Mouse (Mus musculus) ovary, adult 10 weeks (tissue): Measurements from ENCODE around the gene Nexn. TPM values are rescaled to one million over a fixed set of nuclear protein-coding genes. Genes with fewer than 3 reads are reported as not detected.

ENCODE experiments used
- polyA plus RNA-seq: library from polyadenylated mRNA; stranded (reverse); fragments of 350-450 nt; fragmentation: Illumina TruSeq; extraction: RNeasy Lipid Tissue Mini Kit (QIAGEN cat#74804); gene quantifications from one replicate; pipeline ENCODE4 v1.2.3, GENCODE M21; 2014

The Nexn gene
- 309 TPM for polyA plus RNA-seq

GRCm38 (mm10) chr3:152266036-152266421, at the start of gene Nexn:
Gene Nexn, minus strand, starts transcription at chr3:152266350.

GRCm38 (mm10) chr3:152209967-152210634, 56.0 kb downstream of the Nexn start, which contains the start of the genes Dnajb4 and Fubp1:
Gene Dnajb4, minus strand, starts transcription at chr3:152210302.
Gene Fubp1, plus strand, starts transcription at chr3:152210422.

Other genes with a start within 250 kb of the Nexn start
- gene Gipc2, start 100.1 kb downstream of the Nexn start, polyA plus RNA-seq, result 4.9 TPM
- 194 TPM for gene Dnajb4, start 56.0 kb downstream of the Nexn start, polyA plus RNA-seq
- 262 TPM for gene Fubp1, start 55.9 kb downstream of the Nexn start, polyA plus RNA-seq
- gene Miga1, start 74.1 kb upstream of the Nexn start, polyA plus RNA-seq, result 36.9 TPM
- 129 TPM for gene Usp33, start 80.1 kb upstream of the Nexn start, polyA plus RNA-seq
- 96.5 TPM for gene Zzz3, start 129.1 kb upstream of the Nexn start, polyA plus RNA-seq